9 mouse cellular contexts compared by ENCODE assay signal in the genomic region with DNA sequence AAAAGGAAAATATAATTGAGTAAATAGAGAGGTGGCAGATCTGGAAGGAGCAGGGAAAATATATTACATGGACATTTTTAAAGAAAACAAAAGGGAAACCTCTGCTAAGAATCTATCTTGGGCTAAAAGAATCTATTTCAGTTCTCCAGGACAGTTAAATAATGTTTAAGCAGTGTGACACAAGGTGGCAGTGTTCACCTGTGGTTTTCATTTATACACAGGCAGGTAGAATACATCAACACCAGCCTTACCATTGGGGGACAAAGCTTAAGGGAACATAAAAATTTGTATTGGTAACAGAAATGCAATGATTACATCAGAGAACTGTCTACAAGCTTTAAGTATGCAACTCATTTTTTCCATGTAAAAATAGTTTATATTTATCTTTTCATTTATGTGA.
DNase-seq lines count a peak whose midpoint lies in the region; ATAC-seq lines count a peak whose summit lies in the region.
"Had no signal": no experiment of that assay in that cellular context is flagged by ENCODE, and none has a peak within 500 bp of the region (broad histone marks: within the 10 kb centered on the region; RNA-seq: fewer than 3 reads in every experiment).

No protein-coding gene starts in this region.

- H3K27me3 ChIP-seq in embryonic facial prominence, embryonic 11.5 days (ENCODE audit: control insufficient read depth, insufficient read depth, low read length), result no peaks in the 10 kb centered on the region
- H3K27me3 ChIP-seq in heart, embryonic 11.5 days (ENCODE audit: control insufficient read depth, insufficient read depth, low read length), result no peaks in the 10 kb centered on the region
- H3K27me3 ChIP-seq: heart, embryonic 15.5 days had no signal

- peak; percentile 17 to 27 for DNase-seq in heart, postnatal 10 days
- no peak for DNase-seq in heart, adult 9 months (ENCODE audit: low spot score in 2 of 2)
- peak; percentile 5 for DNase-seq in urinary bladder, postnatal 14 days (ENCODE audit: low spot score)
- DNase-seq in urinary bladder, adult 2 months (ENCODE audit: low spot score), result no peak
- DNase-seq in embryonic facial prominence, embryonic 11.5 days (ENCODE audit: low spot score), result peak; percentile 38
- peak; percentile 3 for DNase-seq in lung, postnatal 14 days
- DNase-seq in B cell, adult 2 months, result no peak

- H3K4me1 ChIP-seq in embryonic facial prominence, embryonic 11.5 days (ENCODE audit: control insufficient read depth, insufficient read depth, low read length), result no peaks in the 10 kb centered on the region
- H3K4me1 ChIP-seq in heart, embryonic 11.5 days (ENCODE audit: control insufficient read depth, insufficient read depth, low read length), result no peaks in the 10 kb centered on the region
- H3K4me1 ChIP-seq: heart, embryonic 15.5 days had no signal

- intact Hi-C loops in heart, postnatal 10 days (cut with DNase I), result loop anchor here (5.0 kb wide), 1 partner anchor 1041 kb away; no protein-coding TSS in a partner anchor

- H3K36me3 ChIP-seq in embryonic facial prominence, embryonic 11.5 days (replicated peaks; ENCODE audit: control insufficient read depth, insufficient read depth, low read depth, low read length), result no peaks in the 10 kb centered on the region
- H3K36me3 ChIP-seq in heart, embryonic 11.5 days (ENCODE audit: control insufficient read depth, insufficient read depth, low read length), result no peaks in the 10 kb centered on the region
- H3K36me3 ChIP-seq: heart, embryonic 15.5 days had no signal

- H3K4me3 ChIP-seq in embryonic facial prominence, embryonic 11.5 days (ENCODE audit: low read depth, low read length), result no peak overlapping the region
- H3K4me3 ChIP-seq in heart, embryonic 11.5 days (ENCODE audit: low read depth, low read length), result no peak overlapping the region
- H3K4me3 ChIP-seq: heart, embryonic 15.5 days had no signal

- H3K9me3 ChIP-seq in embryonic facial prominence, embryonic 11.5 days (replicated peaks; ENCODE audit: control insufficient read depth, low read length), result no peaks in the 10 kb centered on the region
- no peaks in the 10 kb centered on the region for H3K9me3 ChIP-seq in heart, embryonic 11.5 days (replicated peaks; ENCODE audit: control insufficient read depth, low read length)
- H3K9me3 ChIP-seq: heart, embryonic 15.5 days had no signal

- no peak overlapping the region for H3K9ac ChIP-seq in embryonic facial prominence, embryonic 11.5 days (replicated peaks; ENCODE audit: low read length)
- H3K9ac ChIP-seq in heart, embryonic 11.5 days (ENCODE audit: low read depth, low read length), result no peak overlapping the region
- H3K9ac ChIP-seq: heart, embryonic 15.5 days had no signal

- H3K27ac ChIP-seq in embryonic facial prominence, embryonic 11.5 days (replicated peaks; ENCODE audit: low read depth, low read length), result no peak overlapping the region
- no peak overlapping the region for H3K27ac ChIP-seq in heart, embryonic 11.5 days (ENCODE audit: low read depth, low read length)
- H3K27ac ChIP-seq: heart, embryonic 15.5 days had no signal

- no peak for ATAC-seq in embryonic facial prominence, embryonic 11.5 days (replicated peaks; ENCODE audit: insufficient number of reproducible peaks, low FRiP score, low TSS enrichment, low read depth)
- ATAC-seq in heart, embryonic 11.5 days (replicated peaks; ENCODE audit: insufficient number of reproducible peaks, low FRiP score, low TSS enrichment), result no peak

- no peak overlapping the region for H3K4me2 ChIP-seq in embryonic facial prominence, embryonic 11.5 days (ENCODE audit: low read depth, low read length)
- H3K4me2 ChIP-seq in heart, embryonic 11.5 days, result no peak overlapping the region
- H3K4me2 ChIP-seq: heart, embryonic 15.5 days had no signal

Comparison
In these comparisons a context has a peak if more than half of its experiments do, and no peak if none do; other contexts are left out.
1. DNase-seq: peak in heart, postnatal 10 days (2 of 2), urinary bladder, postnatal 14 days (single experiment), embryonic facial prominence, embryonic 11.5 days (single experiment) and lung, postnatal 14 days (single experiment); none in heart, adult 9 months (0 of 2), urinary bladder, adult 2 months (single experiment) and B cell, adult 2 months (0 of 2).